Mouse (Mus musculus) megakaryocyte, embryonic 14.5 days (primary cell): ENCODE data around the gene Tra2a.
"Not testable (repeated sequence)": the region's sequence is repeated elsewhere in the genome, so short reads cannot be mapped to it uniquely, and the experiment has no call there.

Experiments used
- FLI1 ChIP-seq: IDR thresholded peaks from 2 replicates; pipeline ENCODE4 v1.6.1; 2012; ENCODE audit warnings: low read length, inconsistent platforms, mixed read lengths
- GATA1 ChIP-seq: IDR thresholded peaks from 3 replicates; pipeline ENCODE4 v1.6.1; 2012; ENCODE audit warnings: mixed read lengths, low read length, inconsistent platforms, borderline replicate concordance

DNA sequence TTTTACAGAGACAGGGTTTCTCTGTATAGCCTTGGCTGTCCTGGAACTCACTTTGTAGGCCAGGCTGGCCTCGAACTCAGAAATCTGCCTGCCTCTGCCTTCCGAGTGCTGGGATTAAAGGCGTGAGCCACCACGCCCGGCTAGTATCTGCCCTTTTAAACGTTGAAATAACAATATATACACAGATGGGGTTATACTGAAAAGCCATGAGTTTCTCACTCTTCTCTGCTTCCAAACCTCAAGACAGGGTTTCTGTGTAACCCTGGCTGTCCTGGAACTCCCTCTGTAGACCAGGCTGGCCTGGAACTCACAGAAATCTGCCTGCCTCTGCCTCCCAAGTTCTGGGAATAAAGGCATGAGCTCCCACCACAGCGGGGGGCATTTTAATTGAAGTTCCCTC is 613 bp upstream of the Tra2a start:
- not testable (repeated sequence) for TF ChIP-seq GATA1, FLI1
